Mouse (Mus musculus) left cerebral cortex, adult 8-10 months (tissue): ENCODE results near the gene Mmp2. TPM values are rescaled to one million over a fixed set of nuclear protein-coding genes. Genes with fewer than 3 reads are reported as not detected.
"Not testable (repeated sequence)": the region's sequence is repeated elsewhere in the genome, so short reads cannot be mapped to it uniquely, and the experiment has no call there.

Experiments used
- DNase-seq, 2 experiments: peaks; one replicate each; pipeline ENCODE4 v3.0.0; 2022; ENCODE audit warnings: low spot score in 2 of 2
- total RNA-seq, 4 experiments: library from RNA; stranded (reverse); gene quantifications; 2 replicates each; pipeline ENCODE4 v1.2.4; 2022

Mmp2 gene
- total RNA-seq, 4 experiments from 2014 or later, result 1.8 to 4.7 (median 4.1) TPM

- no peak for DNase-seq
These were observed 11.5 kb downstream of the Mmp2 start for GRCm38 (mm10) chr8:92838616-92839015.

- DNase-seq, result no peak
These were observed 12.1 kb downstream of the Mmp2 start for GRCm38 (mm10) chr8:92839161-92839560.

GRCm38 (mm10) chr8:92839876-92840275 is 12.8 kb downstream of the Mmp2 start:
- DNase-seq, result no peak

GRCm38 (mm10) chr8:92846684-92847083 is 19.6 kb downstream of the Mmp2 start:
- peak in 1 of 2 experiments; percentile 18 for DNase-seq

GRCm38 (mm10) chr8:92847299-92847698 is 20.2 kb downstream of the Mmp2 start:
- DNase-seq, result no peak

GRCm38 (mm10) chr8:92849261-92849660 is 22.2 kb downstream of the Mmp2 start:
- no peak for DNase-seq

- peak; percentile 32 to 86 for DNase-seq
These were observed 23.1 kb downstream of the Mmp2 start for GRCm38 (mm10) chr8:92850239-92850638.

- no peak for DNase-seq
These were observed 24.3 kb downstream of the Mmp2 start for GRCm38 (mm10) chr8:92851381-92851780.

- DNase-seq, result no peak
These were observed 26.3 kb downstream of the Mmp2 start for GRCm38 (mm10) chr8:92853188-92853983.

GRCm38 (mm10) chr8:92854673-92855072 is 27.6 kb downstream of the Mmp2 start:
- no peak for DNase-seq

- peak; percentile 58 to 73 for DNase-seq
These were observed 28.2 kb downstream of the Mmp2 start, which contains the start of gene Lpcat2 for GRCm38 (mm10) chr8:92855171-92855894. TSS of gene Lpcat2 (plus strand) at chr8:92855339.

- DNase-seq, result no peak
These were observed 29.3 kb downstream of the Mmp2 start for GRCm38 (mm10) chr8:92856273-92856986.

- DNase-seq, result no peak
These were observed 31.5 kb downstream of the Mmp2 start for GRCm38 (mm10) chr8:92858475-92859182.

GRCm38 (mm10) chr8:92861977-92862376 is 34.9 kb downstream of the Mmp2 start:
- DNase-seq, result no peak

- no peak for DNase-seq
These were observed 43.2 kb downstream of the Mmp2 start for GRCm38 (mm10) chr8:92870281-92870680.

- DNase-seq, result no peak
These were observed 45.1 kb downstream of the Mmp2 start for GRCm38 (mm10) chr8:92872063-92872759.

GRCm38 (mm10) chr8:92875795-92876194 is 48.7 kb downstream of the Mmp2 start:
- DNase-seq, result no peak

- DNase-seq, result no peak
These were observed 54.2 kb downstream of the Mmp2 start for GRCm38 (mm10) chr8:92881247-92881646.

GRCm38 (mm10) chr8:92883771-92884170 is 56.7 kb downstream of the Mmp2 start:
- DNase-seq, result no peak

- DNase-seq, result not testable (repeated sequence)
These were observed 65.1 kb downstream of the Mmp2 start for GRCm38 (mm10) chr8:92892216-92892615.

- DNase-seq, result no peak
These were observed 66.8 kb downstream of the Mmp2 start for GRCm38 (mm10) chr8:92893870-92894269.
